Mouse (Mus musculus): ENCODE measurements around the gene Zfp367. TPM values are rescaled to one million over a fixed set of nuclear protein-coding genes. Genes with fewer than 3 reads are reported as not detected.
A peak's percentile ranks its signal among the peaks of the same experiment; 100 is the strongest.

The Zfp367 gene
- polyA plus RNA-seq, 1 experiment from 2014 or later: 10.7 TPM

GRCm38 (mm10) chr13:64107535-64107934 lies 45.5 kb downstream of the Zfp367 start:
- 3% methylated on average over 8 of the region's 8 CpGs for WGBS
- no peaks in the 10 kb centered on the region for H3K36me3 ChIP-seq
- H3K9me3 ChIP-seq: no peaks in the 10 kb centered on the region
- peak; percentile 84 for ATAC-seq (ENCODE audit: low FRiP score, low read depth)
- H3K4me3 ChIP-seq: no peak overlapping the region
- H3K27me3 ChIP-seq (replicated peaks): no peaks in the 10 kb centered on the region
- H3K4me2 ChIP-seq (replicated peaks): peak overlapping the region; percentile 48
- H3K9ac ChIP-seq: no peak overlapping the region
- peaks cover 14% of the 10 kb centered on the region for H3K4me1 ChIP-seq
- no peak overlapping the region for H3K27ac ChIP-seq

- H3K4me3 ChIP-seq: no peak overlapping the region
- WGBS: 38% methylated on average over 3 of the region's 3 CpGs
- no peaks in the 10 kb centered on the region for H3K36me3 ChIP-seq
- no peak for ATAC-seq (ENCODE audit: low FRiP score, low read depth)
- H3K9ac ChIP-seq: no peak overlapping the region
- H3K4me1 ChIP-seq: peaks cover 14% of the 10 kb centered on the region
- H3K9me3 ChIP-seq: no peaks in the 10 kb centered on the region
- H3K27ac ChIP-seq: no peak overlapping the region
- H3K4me2 ChIP-seq (replicated peaks): no peak overlapping the region
- H3K27me3 ChIP-seq (replicated peaks): no peaks in the 10 kb centered on the region
These were observed 45.9 kb downstream of the Zfp367 start for GRCm38 (mm10) chr13:64107105-64107504.

- no peak for ATAC-seq (ENCODE audit: low FRiP score, low read depth)
- H3K36me3 ChIP-seq: no peaks in the 10 kb centered on the region
These were observed 47.3 kb downstream of the Zfp367 start for GRCm38 (mm10) chr13:64105690-64106089.

DNA sequence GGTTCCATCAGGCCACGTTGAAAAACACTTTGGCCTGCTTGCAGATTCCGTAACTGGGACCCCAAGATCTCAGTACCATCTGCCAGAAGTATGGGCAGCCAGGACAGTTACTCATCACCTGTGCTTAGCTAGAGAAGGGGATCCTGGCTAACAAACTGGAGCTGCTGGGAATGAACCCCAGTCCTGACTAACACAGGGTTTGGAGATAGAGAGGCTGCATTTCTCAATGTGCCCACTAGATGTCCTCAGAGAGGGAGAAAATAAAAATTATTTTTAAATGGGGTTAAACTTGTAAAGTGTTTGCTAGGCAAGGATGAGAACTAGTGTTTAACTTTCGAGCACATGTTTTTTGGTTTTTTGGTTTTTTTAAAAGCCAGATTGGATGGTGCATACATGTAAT lies 52.8 kb downstream of the Zfp367 start:
- Histone ChIP-seq H3K4me3 (no peak overlapping the region), H3K4me1 (no peaks in the 10 kb centered on the region), H3K9me3 (no peaks in the 10 kb centered on the region), H3K27ac (no peak overlapping the region), H3K9ac (no peak overlapping the region), H3K36me3 (no peaks in the 10 kb centered on the region), H3K27me3 (replicated peaks) (no peaks in the 10 kb centered on the region), H3K4me2 (replicated peaks) (no peak overlapping the region)
- ATAC-seq (ENCODE audit: low FRiP score, low read depth): peak; percentile 44; the same call in 1 of the 2 replicates
- 73% methylated on average over 3 of the region's 3 CpGs for WGBS

More at GRCm38 (mm10) chr13:64105690-64106089, 47.3 kb downstream of the Zfp367 start:
- peaks cover 14% of the 10 kb centered on the region for H3K4me1 ChIP-seq
- H3K27ac ChIP-seq: no peak overlapping the region
- 93% methylated on average over 3 of the region's 3 CpGs for WGBS
- H3K4me2 ChIP-seq (replicated peaks): no peak overlapping the region
- no peak overlapping the region for H3K4me3 ChIP-seq
- H3K9ac ChIP-seq: no peak overlapping the region
- no peaks in the 10 kb centered on the region for H3K9me3 ChIP-seq
- no peaks in the 10 kb centered on the region for H3K27me3 ChIP-seq (replicated peaks)

DNA sequence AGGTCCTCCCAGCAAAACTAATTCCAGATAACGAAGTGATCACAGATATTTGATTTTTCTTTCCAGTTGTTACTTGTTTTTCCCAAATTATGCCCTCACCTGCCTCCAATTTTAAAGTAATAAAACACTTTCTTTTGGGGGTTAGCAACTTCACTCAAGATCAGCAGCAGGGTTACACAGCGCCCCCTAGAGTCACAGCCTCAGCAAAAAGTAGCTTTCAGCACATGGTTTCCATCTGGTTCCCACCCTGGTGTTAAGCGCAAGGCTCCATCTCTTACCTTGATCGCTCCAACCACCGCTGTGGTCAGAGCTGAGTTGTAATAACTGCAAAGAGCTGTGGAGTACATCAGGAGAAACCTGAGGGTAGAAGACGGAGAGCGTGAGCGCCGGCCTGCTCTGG lies 54.0 kb downstream of the Zfp367 start:
- ATAC-seq (ENCODE audit: low FRiP score, low read depth): no peak
- no peaks in the 10 kb centered on the region for H3K4me1 ChIP-seq
- WGBS: 80% methylated on average over 9 of the region's 9 CpGs
- no peak overlapping the region for H3K27ac ChIP-seq
- no peaks in the 10 kb centered on the region for H3K9me3 ChIP-seq
- H3K9ac ChIP-seq: no peak overlapping the region
- no peaks in the 10 kb centered on the region for H3K27me3 ChIP-seq (replicated peaks)
- H3K36me3 ChIP-seq: no peaks in the 10 kb centered on the region
- no peak overlapping the region for H3K4me2 ChIP-seq (replicated peaks)
- no peak overlapping the region for H3K4me3 ChIP-seq

GRCm38 (mm10) chr13:64093341-64093740 lies 59.7 kb downstream of the Zfp367 start:
- Histone ChIP-seq H3K4me1 (no peaks in the 10 kb centered on the region), H3K27me3 (replicated peaks) (no peaks in the 10 kb centered on the region), H3K36me3 (no peaks in the 10 kb centered on the region), H3K27ac (no peak overlapping the region), H3K4me3 (no peak overlapping the region), H3K9me3 (no peaks in the 10 kb centered on the region), H3K9ac (no peak overlapping the region), H3K4me2 (replicated peaks) (no peak overlapping the region)
- ATAC-seq (ENCODE audit: low FRiP score, low read depth): no peak
- 3% methylated on average over 1 of the region's 1 CpGs for WGBS

DNA sequence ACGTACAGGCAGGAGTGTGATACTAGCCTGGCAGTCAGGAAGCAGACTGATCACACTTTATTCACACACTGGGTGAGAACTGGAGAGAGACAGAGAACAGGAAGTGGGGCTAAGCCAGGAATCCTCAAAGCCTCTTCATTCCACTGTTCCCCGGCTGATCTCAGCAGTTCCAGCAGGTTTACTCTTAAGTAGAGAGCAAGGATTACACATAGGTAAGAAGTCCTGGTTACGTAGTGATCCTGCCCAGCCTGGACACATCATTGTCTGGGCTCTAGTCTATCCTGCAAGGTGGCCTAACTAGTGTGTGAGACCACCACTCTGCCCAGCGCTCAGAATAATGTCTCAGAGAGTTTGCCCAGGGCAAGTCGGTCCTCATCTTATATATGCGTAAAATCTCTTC lies 60.2 kb downstream of the Zfp367 start:
- Histone ChIP-seq H3K27me3 (replicated peaks) (no peaks in the 10 kb centered on the region), H3K4me2 (replicated peaks) (no peak overlapping the region), H3K9me3 (no peaks in the 10 kb centered on the region), H3K36me3 (no peaks in the 10 kb centered on the region), H3K4me3 (no peak overlapping the region), H3K4me1 (no peaks in the 10 kb centered on the region), H3K27ac (no peak overlapping the region), H3K9ac (no peak overlapping the region)
- WGBS: 82% methylated on average over 6 of the region's 6 CpGs
- ATAC-seq (ENCODE audit: low FRiP score, low read depth): no peak

DNA sequence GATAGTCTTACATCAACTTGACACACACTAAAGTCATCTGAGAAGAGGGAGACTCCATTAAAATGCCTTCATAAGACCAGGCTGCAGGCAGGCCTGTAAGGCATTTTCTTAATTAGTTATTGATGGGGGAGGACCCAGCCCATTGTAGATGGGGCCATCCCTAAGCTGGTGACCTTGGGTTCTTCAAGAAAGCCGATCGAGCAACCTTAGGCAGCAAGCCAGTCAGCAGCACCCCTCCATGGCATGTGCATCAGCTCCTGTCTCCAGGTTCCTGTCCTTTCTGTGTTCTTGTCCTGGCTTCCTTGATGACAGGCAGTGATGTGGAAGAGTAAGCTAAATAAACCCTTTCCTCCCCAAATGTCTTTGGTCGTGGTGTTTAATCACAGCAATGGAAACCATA lies 60.9 kb downstream of the Zfp367 start:
- Histone ChIP-seq H3K4me1 (no peaks in the 10 kb centered on the region), H3K4me3 (no peak overlapping the region), H3K27me3 (replicated peaks) (no peaks in the 10 kb centered on the region), H3K27ac (no peak overlapping the region), H3K9me3 (no peaks in the 10 kb centered on the region), H3K4me2 (replicated peaks) (no peak overlapping the region), H3K36me3 (no peaks in the 10 kb centered on the region), H3K9ac (no peak overlapping the region)
- WGBS: 67% methylated on average over 3 of the region's 3 CpGs
- no peak for ATAC-seq (ENCODE audit: low FRiP score, low read depth)

DNA sequence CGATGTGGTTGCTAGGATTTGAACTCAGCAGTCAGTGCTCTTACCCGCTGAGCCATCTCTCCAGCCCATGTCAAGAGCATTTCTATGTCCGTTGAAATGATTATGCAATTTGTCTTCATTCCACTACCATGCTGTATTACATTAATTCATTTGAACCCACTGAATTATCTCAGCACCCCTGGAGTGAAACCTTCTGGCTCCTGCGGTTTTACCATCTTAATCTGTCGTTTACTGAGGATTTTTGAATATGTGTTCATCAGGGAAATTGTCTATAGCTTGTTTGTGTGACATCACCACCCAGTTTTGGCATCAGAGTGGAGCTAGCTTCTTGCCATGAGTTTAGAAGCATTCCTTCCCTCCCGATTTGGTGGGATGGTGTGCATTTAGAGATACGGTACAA lies 62.0 kb downstream of the Zfp367 start:
- ATAC-seq (ENCODE audit: low FRiP score, low read depth): no peak
- 73% methylated on average over 7 of the region's 7 CpGs for WGBS
- no peaks in the 10 kb centered on the region for H3K36me3 ChIP-seq

DNA sequence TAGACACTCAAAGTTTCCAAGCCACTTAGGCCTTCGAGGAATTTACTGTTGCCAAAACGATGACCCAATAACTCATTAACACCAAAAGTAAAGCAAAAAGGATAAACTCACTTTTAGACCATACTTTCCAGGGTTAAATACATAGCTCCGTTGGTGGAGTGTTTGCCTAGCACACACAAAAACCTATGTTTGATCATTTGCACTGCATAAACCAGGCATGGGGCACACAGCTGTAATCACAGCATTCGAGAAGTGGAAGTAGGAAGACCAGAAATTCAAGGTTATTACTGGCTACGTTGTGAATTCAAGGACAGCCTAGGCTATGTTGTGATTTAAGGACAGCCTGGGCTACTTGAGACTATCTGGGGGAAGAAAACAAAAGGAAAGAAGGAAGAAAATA lies 62.7 kb downstream of the Zfp367 start:
- ATAC-seq (ENCODE audit: low FRiP score, low read depth): no peak

More for the DNA sequence above, 62.0 kb downstream of the Zfp367 start:
- no peak overlapping the region for H3K4me3 ChIP-seq
- no peak overlapping the region for H3K4me2 ChIP-seq (replicated peaks)
- no peak overlapping the region for H3K9ac ChIP-seq
- no peak overlapping the region for H3K27ac ChIP-seq
- H3K9me3 ChIP-seq: no peaks in the 10 kb centered on the region
- H3K27me3 ChIP-seq (replicated peaks): no peaks in the 10 kb centered on the region
- H3K4me1 ChIP-seq: no peaks in the 10 kb centered on the region

DNA sequence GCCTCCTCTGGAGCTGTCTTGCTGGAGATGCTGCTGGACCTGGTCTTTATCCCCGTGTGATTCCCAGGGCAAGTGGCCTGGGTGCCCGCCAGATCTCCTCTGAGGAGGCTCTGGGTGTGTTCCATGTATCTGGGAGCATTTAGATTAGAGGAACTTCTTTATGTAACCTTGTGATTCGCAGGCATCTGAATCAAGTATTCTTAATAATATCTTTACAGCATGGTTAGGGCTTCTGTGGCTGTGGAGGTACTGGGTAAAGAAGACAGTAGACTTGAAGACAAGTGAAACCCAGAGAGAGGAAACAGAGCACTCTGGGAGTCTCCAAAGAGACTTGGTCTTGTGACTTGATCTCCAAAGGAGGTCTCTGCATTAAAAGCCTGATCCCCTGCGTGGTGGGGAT lies 63.9 kb downstream of the Zfp367 start, which contains the start of gene Hsd17b3:
Gene Hsd17b3, minus strand, starts transcription at position 101 of the 400 bp plus-strand sequence.
- Histone ChIP-seq H3K36me3 (no peaks in the 10 kb centered on the region), H3K27ac (no peak within 1 kb of the TSS), H3K9ac (no peak within 1 kb of the TSS), H3K4me3 (no peak within 1 kb of the TSS), H3K9me3 (no peaks in the 10 kb centered on the region), H3K27me3 (replicated peaks) (no peaks in the 10 kb centered on the region), H3K4me2 (replicated peaks) (no peak within 1 kb of the TSS), H3K4me1 (no peaks in the 10 kb centered on the region)
- WGBS: 80% methylated on average over 4 of the region's 4 CpGs
- no peak for ATAC-seq (ENCODE audit: low FRiP score, low read depth)

More for the DNA sequence above, 62.7 kb downstream of the Zfp367 start:
- H3K9ac ChIP-seq: no peak overlapping the region
- no peaks in the 10 kb centered on the region for H3K27me3 ChIP-seq (replicated peaks)
- H3K9me3 ChIP-seq: no peaks in the 10 kb centered on the region
- no peaks in the 10 kb centered on the region for H3K36me3 ChIP-seq
- WGBS: 88% methylated on average over 5 of the region's 5 CpGs
- H3K4me2 ChIP-seq (replicated peaks): no peak overlapping the region
- H3K4me3 ChIP-seq: no peak overlapping the region
- no peak overlapping the region for H3K27ac ChIP-seq
- no peaks in the 10 kb centered on the region for H3K4me1 ChIP-seq

- H3K27me3 ChIP-seq (replicated peaks): no peaks in the 10 kb centered on the region
- 85% methylated on average over 7 of the region's 7 CpGs for WGBS
- ATAC-seq (ENCODE audit: low FRiP score, low read depth): no peak
- no peak overlapping the region for H3K4me3 ChIP-seq
- no peaks in the 10 kb centered on the region for H3K9me3 ChIP-seq
- no peaks in the 10 kb centered on the region for H3K36me3 ChIP-seq
- no peak overlapping the region for H3K4me2 ChIP-seq (replicated peaks)
- no peak overlapping the region for H3K27ac ChIP-seq
- no peaks in the 10 kb centered on the region for H3K4me1 ChIP-seq
- H3K9ac ChIP-seq: no peak overlapping the region
These were observed 64.9 kb downstream of the Zfp367 start for GRCm38 (mm10) chr13:64088057-64088456.

DNA sequence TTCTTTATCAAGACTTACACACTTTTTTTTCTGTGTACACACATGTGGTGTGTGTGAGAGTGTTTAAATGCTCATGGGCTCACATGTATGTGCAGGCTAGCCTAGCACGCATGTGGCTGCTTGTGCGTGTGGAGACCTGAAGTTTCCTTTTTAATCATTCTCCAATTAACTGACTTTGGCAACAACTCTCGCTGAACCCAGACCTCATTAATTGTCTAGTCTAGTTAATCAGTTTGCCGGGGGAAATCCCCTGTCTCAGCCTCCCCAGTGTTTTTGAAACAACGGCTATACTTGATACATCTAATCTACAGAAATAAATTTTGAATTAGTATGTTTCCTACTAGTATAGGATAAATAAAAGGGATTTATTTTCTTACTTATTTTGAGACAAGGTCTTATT lies 67.0 kb downstream of the Zfp367 start:
- Histone ChIP-seq H3K9me3 (no peaks in the 10 kb centered on the region), H3K4me3 (no peak overlapping the region), H3K27me3 (replicated peaks) (no peaks in the 10 kb centered on the region), H3K4me2 (replicated peaks) (no peak overlapping the region), H3K4me1 (peaks cover 8% of the 10 kb centered on the region), H3K9ac (no peak overlapping the region), H3K27ac (no peak overlapping the region), H3K36me3 (no peaks in the 10 kb centered on the region)
- 96% methylated on average over 5 of the region's 5 CpGs for WGBS
- no peak for ATAC-seq (ENCODE audit: low FRiP score, low read depth)

Measured in neural tube, embryonic 12.5 days (tissue).